In genomic region chr6:124802400-124802799, GRCm38 (mm10) we compare ENCODE assay signal across 8 mouse cellular contexts. TPM values are rescaled to one million over a fixed set of nuclear protein-coding genes. Genes with fewer than 3 reads are reported as not detected.
DNase-seq lines count a peak whose midpoint lies in the region; ATAC-seq and TF ChIP-seq lines count a peak whose summit lies in the region.
"Not testable (repeated sequence)": the region's sequence is repeated elsewhere in the genome, so short reads cannot be mapped to it uniquely, and the experiment has no call there.

No protein-coding gene starts in this region.

- peak overlapping the region; percentile 20 for H3K4me3 ChIP-seq in embryonic facial prominence, embryonic 13.5 days
- peak overlapping the region; percentile 23; the same call in 1 of the 2 replicates for H3K4me3 ChIP-seq in heart, embryonic 11.5 days (ENCODE audit: low read depth, low read length)
- not testable (repeated sequence) for H3K4me3 ChIP-seq in intestine, embryonic 14.5 days (ENCODE audit: low read depth, low read length); kidney, postnatal 0 days (replicated peaks; ENCODE audit: low read depth, low read length); midbrain, embryonic 11.5 days (ENCODE audit: low read depth, low read length)
- peak overlapping the region; percentile 43 for H3K4me3 ChIP-seq in liver, embryonic 13.5 days (replicated peaks)

- ATAC-seq in embryonic facial prominence, embryonic 13.5 days (ENCODE audit: insufficient number of reproducible peaks, insufficient read depth, low FRiP score, low TSS enrichment, low read depth); heart, embryonic 11.5 days (replicated peaks; ENCODE audit: insufficient number of reproducible peaks, low FRiP score, low TSS enrichment); intestine, embryonic 14.5 days (replicated peaks; ENCODE audit: low FRiP score, low TSS enrichment, low read depth); kidney, postnatal 0 days (replicated peaks; ENCODE audit: low FRiP score, low read depth); midbrain, embryonic 11.5 days (ENCODE audit: low FRiP score): not testable (repeated sequence)
- ATAC-seq in liver, embryonic 13.5 days (ENCODE audit: low read depth): peak; percentile 17; the same call in 1 of the 2 replicates

- peak; percentile 84 for DNase-seq in R1 (ENCODE audit: low read depth, low spot score)
- DNase-seq in intestine, embryonic 14.5 days (ENCODE audit: low spot score): peak; percentile 64
- DNase-seq in kidney, postnatal 0 days (ENCODE audit: low spot score): not testable (repeated sequence)
- DNase-seq in liver, embryonic 13.5 days: peak; percentile 56
- DNase-seq in midbrain, embryonic 11.5 days (ENCODE audit: low spot score, missing footprints): peak; percentile 85
- DNase-seq in yolk sac, embryonic 10.5 days (ENCODE audit: low spot score): peak; percentile 57

- not testable (repeated sequence) for H3K9ac ChIP-seq in embryonic facial prominence, embryonic 13.5 days; heart, embryonic 11.5 days (ENCODE audit: low read depth, low read length); intestine, embryonic 14.5 days (ENCODE audit: low read length); kidney, postnatal 0 days (ENCODE audit: low read depth, low read length); midbrain, embryonic 11.5 days (ENCODE audit: low read length)
- H3K9ac ChIP-seq in liver, embryonic 13.5 days: peak overlapping the region; percentile 43; the same call in 1 of the 2 replicates

- peak overlapping the region; percentile 51; the same call in 1 of the 2 replicates for H3K27ac ChIP-seq in embryonic facial prominence, embryonic 13.5 days
- 0 out of 2 replicates have a peak overlapping the region, but pooled peaks have one; percentile 29 for H3K27ac ChIP-seq in heart, embryonic 11.5 days (ENCODE audit: low read depth, low read length)
- not testable (repeated sequence) for H3K27ac ChIP-seq in intestine, embryonic 14.5 days (ENCODE audit: low read depth); midbrain, embryonic 11.5 days (ENCODE audit: low read depth, low read length)
- H3K27ac ChIP-seq in kidney, postnatal 0 days: peak overlapping the region; percentile 47; the same call in 1 of the 2 replicates
- peak overlapping the region; percentile 83 for H3K27ac ChIP-seq in liver, embryonic 13.5 days

- H3K9me3 ChIP-seq in embryonic facial prominence, embryonic 13.5 days; heart, embryonic 11.5 days (replicated peaks; ENCODE audit: control insufficient read depth, low read length); intestine, embryonic 14.5 days (ENCODE audit: control insufficient read depth, low read length); kidney, postnatal 0 days (replicated peaks; ENCODE audit: low read length); liver, embryonic 13.5 days (replicated peaks); midbrain, embryonic 11.5 days (ENCODE audit: control insufficient read depth, low read length): not testable (repeated sequence)

- not testable (repeated sequence) for TF ChIP-seq CTCF in kidney, postnatal 0 days (IDR thresholded peaks at IDR 0.05; ENCODE audit: low read depth)

- peaks cover 17% of the 10 kb centered on the region for H3K4me1 ChIP-seq in embryonic facial prominence, embryonic 13.5 days
- peaks cover 14% of the 10 kb centered on the region; the same call in 1 of the 2 replicates for H3K4me1 ChIP-seq in heart, embryonic 11.5 days (ENCODE audit: control insufficient read depth, insufficient read depth, low read length)
- peaks cover 12% of the 10 kb centered on the region for H3K4me1 ChIP-seq in intestine, embryonic 14.5 days (replicated peaks; ENCODE audit: control insufficient read depth, insufficient read depth, low read length)
- H3K4me1 ChIP-seq in kidney, postnatal 0 days (replicated peaks; ENCODE audit: insufficient read depth, low read length); midbrain, embryonic 11.5 days (ENCODE audit: control insufficient read depth, insufficient read depth, low read length): not testable (repeated sequence)
- H3K4me1 ChIP-seq in liver, embryonic 13.5 days (replicated peaks): peaks cover 39% of the 10 kb centered on the region

- not testable (repeated sequence) for H3K36me3 ChIP-seq in embryonic facial prominence, embryonic 13.5 days; heart, embryonic 11.5 days (ENCODE audit: control insufficient read depth, insufficient read depth, low read length); intestine, embryonic 14.5 days (ENCODE audit: control insufficient read depth, insufficient read depth, low read length); kidney, postnatal 0 days (ENCODE audit: insufficient read depth, low read length); liver, embryonic 13.5 days; midbrain, embryonic 11.5 days (ENCODE audit: control insufficient read depth, insufficient read depth, low read length)

- 5% methylated on average over 6 of the region's 9 CpGs for WGBS in embryonic facial prominence, embryonic 13.5 days
- 12% methylated on average over 5 of the region's 9 CpGs for WGBS in heart, embryonic 11.5 days (ENCODE audit: insufficient replicate concordance)
- WGBS in intestine, embryonic 14.5 days: 16% methylated on average over 5 of the region's 9 CpGs
- WGBS in kidney, postnatal 0 days: 22% methylated on average over 4 of the region's 9 CpGs
- 7% methylated on average over 5 of the region's 9 CpGs for WGBS in liver, embryonic 13.5 days (ENCODE audit: insufficient replicate concordance)
- 12% methylated on average over 6 of the region's 9 CpGs for WGBS in midbrain, embryonic 11.5 days

- not testable (repeated sequence) for H3K27me3 ChIP-seq in embryonic facial prominence, embryonic 13.5 days; heart, embryonic 11.5 days (ENCODE audit: control insufficient read depth, insufficient read depth, low read length); intestine, embryonic 14.5 days (replicated peaks; ENCODE audit: control insufficient read depth, insufficient read depth, low read length); kidney, postnatal 0 days (ENCODE audit: insufficient read depth, low read length); liver, embryonic 13.5 days; midbrain, embryonic 11.5 days (ENCODE audit: control insufficient read depth, insufficient read depth, low read length)

- H3K4me2 ChIP-seq in embryonic facial prominence, embryonic 13.5 days: peak overlapping the region; percentile 47
- H3K4me2 ChIP-seq in heart, embryonic 11.5 days: peak overlapping the region; percentile 54
- H3K4me2 ChIP-seq in intestine, embryonic 14.5 days (ENCODE audit: low read length): peak overlapping the region; percentile 36
- peak overlapping the region; percentile 31 for H3K4me2 ChIP-seq in kidney, postnatal 0 days (ENCODE audit: low read length)
- H3K4me2 ChIP-seq in liver, embryonic 13.5 days: peak overlapping the region; percentile 66
- not testable (repeated sequence) for H3K4me2 ChIP-seq in midbrain, embryonic 11.5 days

RNA-seq across cellular contexts. Expression of gene Spsb2, which starts 6.1 kb away (rescaled TPM):
- 9.1 and 10.5 TPM in 2 replicates for polyA plus RNA-seq in embryonic facial prominence, embryonic 13.5 days (2015; fragmentation: Nextera tagmentation; extraction: Ambion mirVana)
- 4.5 and 6.6 TPM in 2 replicates for polyA plus RNA-seq in heart, embryonic 11.5 days (2014; fragmentation: Nextera tagmentation; extraction: Ambion mirVana)
- polyA plus RNA-seq in intestine, embryonic 14.5 days (2014; fragmentation: Nextera tagmentation; extraction: Ambion mirVana): 7.3 and 7.4 TPM in 2 replicates
- 26.1 and 27.4 TPM in 2 replicates for polyA plus RNA-seq in kidney, postnatal 0 days (2015; fragmentation: Nextera tagmentation; extraction: Ambion mirVana)
- polyA plus RNA-seq in liver, embryonic 13.5 days (2015; fragmentation: Nextera tagmentation; extraction: Ambion mirVana): 8.6 and 9.6 TPM in 2 replicates
- polyA plus RNA-seq in midbrain, embryonic 11.5 days (2014; fragmentation: Nextera tagmentation; extraction: Ambion mirVana): 3.7 and 4.8 TPM in 2 replicates

RNA-seq across cellular contexts. Expression of gene Tpi1, which starts 11.7 kb away (rescaled TPM):
- 710 and 723 TPM in 2 replicates for polyA plus RNA-seq in embryonic facial prominence, embryonic 13.5 days (2015; fragmentation: Nextera tagmentation; extraction: Ambion mirVana)
- polyA plus RNA-seq in heart, embryonic 11.5 days (2014; fragmentation: Nextera tagmentation; extraction: Ambion mirVana): 1,419 and 1,543 TPM in 2 replicates
- 1,059 and 1,108 TPM in 2 replicates for polyA plus RNA-seq in intestine, embryonic 14.5 days (2014; fragmentation: Nextera tagmentation; extraction: Ambion mirVana)
- 664 and 686 TPM in 2 replicates for polyA plus RNA-seq in kidney, postnatal 0 days (2015; fragmentation: Nextera tagmentation; extraction: Ambion mirVana)
- polyA plus RNA-seq in liver, embryonic 13.5 days (2015; fragmentation: Nextera tagmentation; extraction: Ambion mirVana): 461 and 495 TPM in 2 replicates
- 619 and 639 TPM in 2 replicates for polyA plus RNA-seq in midbrain, embryonic 11.5 days (2014; fragmentation: Nextera tagmentation; extraction: Ambion mirVana)

RNA-seq across cellular contexts. Expression of gene Lrrc23, which starts 22.9 kb away (rescaled TPM):
- polyA plus RNA-seq in embryonic facial prominence, embryonic 13.5 days (2015; fragmentation: Nextera tagmentation; extraction: Ambion mirVana): 0.97 and 1.3 TPM in 2 replicates
- not detected in 2 replicates for polyA plus RNA-seq in heart, embryonic 11.5 days (2014; fragmentation: Nextera tagmentation; extraction: Ambion mirVana)
- 0.45 and 0.47 TPM in 2 replicates for polyA plus RNA-seq in intestine, embryonic 14.5 days (2014; fragmentation: Nextera tagmentation; extraction: Ambion mirVana)
- polyA plus RNA-seq in kidney, postnatal 0 days (2015; fragmentation: Nextera tagmentation; extraction: Ambion mirVana): 0.43 and 0.59 TPM in 2 replicates
- polyA plus RNA-seq in liver, embryonic 13.5 days (2015; fragmentation: Nextera tagmentation; extraction: Ambion mirVana): not detected in 2 replicates
- polyA plus RNA-seq in midbrain, embryonic 11.5 days (2014; fragmentation: Nextera tagmentation; extraction: Ambion mirVana): 1.1 and 1.8 TPM in 2 replicates

RNA-seq across cellular contexts. Expression of gene Usp5, which starts 26.9 kb away (rescaled TPM):
- 149 and 163 TPM in 2 replicates for polyA plus RNA-seq in embryonic facial prominence, embryonic 13.5 days (2015; fragmentation: Nextera tagmentation; extraction: Ambion mirVana)
- polyA plus RNA-seq in heart, embryonic 11.5 days (2014; fragmentation: Nextera tagmentation; extraction: Ambion mirVana): 87.3 and 98.3 TPM in 2 replicates
- 126 and 127 TPM in 2 replicates for polyA plus RNA-seq in intestine, embryonic 14.5 days (2014; fragmentation: Nextera tagmentation; extraction: Ambion mirVana)
- 96.6 and 106 TPM in 2 replicates for polyA plus RNA-seq in kidney, postnatal 0 days (2015; fragmentation: Nextera tagmentation; extraction: Ambion mirVana)
- 63.5 and 67.5 TPM in 2 replicates for polyA plus RNA-seq in liver, embryonic 13.5 days (2015; fragmentation: Nextera tagmentation; extraction: Ambion mirVana)
- 139 and 143 TPM in 2 replicates for polyA plus RNA-seq in midbrain, embryonic 11.5 days (2014; fragmentation: Nextera tagmentation; extraction: Ambion mirVana)

RNA-seq across cellular contexts. Expression of gene Cdca3, which starts 26.9 kb away (rescaled TPM):
- 142 and 184 TPM in 2 replicates for polyA plus RNA-seq in embryonic facial prominence, embryonic 13.5 days (2015; fragmentation: Nextera tagmentation; extraction: Ambion mirVana)
- 137 and 153 TPM in 2 replicates for polyA plus RNA-seq in heart, embryonic 11.5 days (2014; fragmentation: Nextera tagmentation; extraction: Ambion mirVana)
- polyA plus RNA-seq in intestine, embryonic 14.5 days (2014; fragmentation: Nextera tagmentation; extraction: Ambion mirVana): 178 and 183 TPM in 2 replicates
- polyA plus RNA-seq in kidney, postnatal 0 days (2015; fragmentation: Nextera tagmentation; extraction: Ambion mirVana): 85.1 and 91.2 TPM in 2 replicates
- 202 and 204 TPM in 2 replicates for polyA plus RNA-seq in liver, embryonic 13.5 days (2015; fragmentation: Nextera tagmentation; extraction: Ambion mirVana)
- polyA plus RNA-seq in midbrain, embryonic 11.5 days (2014; fragmentation: Nextera tagmentation; extraction: Ambion mirVana): 225 and 244 TPM in 2 replicates
